Mouse (Mus musculus) left cerebral cortex, postnatal 14 days (tissue): ENCODE measurements at regions not wholly inside any gene's neighbourhood (a gene's known extent, or its start where the extent isn't known, plus 50 kb on each side); places are given as distances from the start of the nearest gene placed in this dataset.

Experiments
- DNase-seq, 2 experiments: peaks; one replicate each; pipeline ENCODE4 v3.0.0; 2021 to 2022; ENCODE audit warnings: low spot score in 2 of 2, mixed read lengths in 1 of 2
- intact Hi-C: fragments of 180-260 bp; cut with DNase I; formaldehyde crosslinking; loops from one replicate; pipeline ENCODE4 v1.15.1; 2025

- intact Hi-C loops: no loop called here
- DNase-seq: no peak
Observed at GRCm38 (mm10) chr3:34299637-34300036, 218.5 kb upstream of the Dnajc19 start.

GRCm38 (mm10) chr3:34287836-34288235, 206.7 kb upstream of the Dnajc19 start:
- intact Hi-C loops: loop anchor here (2.0 kb wide), 1 partner anchor 351 kb away; no protein-coding TSS in a partner anchor
- DNase-seq: no peak

- peak in 1 of 2 experiments; percentile 30 for DNase-seq
Observed at GRCm38 (mm10) chr3:34270154-34270553, 189.0 kb upstream of the Dnajc19 start.

GRCm38 (mm10) chr3:34266462-34266861, 185.3 kb upstream of the Dnajc19 start:
- DNase-seq: no peak
- intact Hi-C loops: no loop called here

More at GRCm38 (mm10) chr3:34270154-34270553, 189.0 kb upstream of the Dnajc19 start:
- intact Hi-C loops: no loop called here

- intact Hi-C loops: no loop called here
- no peak for DNase-seq
Observed at GRCm38 (mm10) chr3:34264811-34265210, 183.7 kb upstream of the Dnajc19 start.

- intact Hi-C loops: no loop called here
Observed at GRCm38 (mm10) chr3:34252730-34253337, 171.7 kb upstream of the Dnajc19 start.

GRCm38 (mm10) chr3:34242126-34242525, 161.0 kb upstream of the Dnajc19 start:
- intact Hi-C loops: no loop called here

More at GRCm38 (mm10) chr3:34252730-34253337, 171.7 kb upstream of the Dnajc19 start:
- no peak for DNase-seq

GRCm38 (mm10) chr3:34239978-34240377, 158.9 kb upstream of the Dnajc19 start:
- intact Hi-C loops: loop anchor here (10.0 kb wide), 2 partner anchors 205 to 865 kb away; no protein-coding TSS in a partner anchor
- DNase-seq: no peak

More at GRCm38 (mm10) chr3:34242126-34242525, 161.0 kb upstream of the Dnajc19 start:
- no peak for DNase-seq

- DNase-seq: no peak
- intact Hi-C loops: loop anchor here (10.0 kb wide), 2 partner anchors 210 to 870 kb away; no protein-coding TSS in a partner anchor
Observed at GRCm38 (mm10) chr3:34234391-34234790, 153.3 kb upstream of the Dnajc19 start.

GRCm38 (mm10) chr3:34232329-34233250, 151.5 kb upstream of the Dnajc19 start:
- peak; percentile 12 to 47 for DNase-seq
- intact Hi-C loops: loop anchor here (2.0 to 10.0 kb wide), 4 partner anchors 212 to 1250 kb away; no protein-coding TSS in a partner anchor

GRCm38 (mm10) chr3:34231593-34232328, 150.6 kb upstream of the Dnajc19 start:
- intact Hi-C loops: loop anchor here (2.0 to 10.0 kb wide), 4 partner anchors 213 to 1251 kb away; no protein-coding TSS in a partner anchor
- peak; percentile 51 to 77 for DNase-seq

GRCm38 (mm10) chr3:34222291-34222690, 141.2 kb upstream of the Dnajc19 start:
- DNase-seq: no peak
- intact Hi-C loops: loop anchor here (10.0 kb wide), 1 partner anchor 1353 kb away; no protein-coding TSS in a partner anchor

GRCm38 (mm10) chr3:34219741-34220310, 138.7 kb upstream of the Dnajc19 start:
- no peak for DNase-seq
- intact Hi-C loops: loop anchor here (10.0 kb wide), 1 partner anchor 1355 kb away; no protein-coding TSS in a partner anchor

- no peak for DNase-seq
- intact Hi-C loops: no loop called here
Observed at GRCm38 (mm10) chr3:34219096-34219495, 138.0 kb upstream of the Dnajc19 start.

- no peak for DNase-seq
- intact Hi-C loops: no loop called here
Observed at GRCm38 (mm10) chr3:34217911-34218310, 136.8 kb upstream of the Dnajc19 start.

- intact Hi-C loops: no loop called here
- no peak for DNase-seq
Observed at GRCm38 (mm10) chr3:34214233-34214632, 133.1 kb upstream of the Dnajc19 start.

GRCm38 (mm10) chr3:34206454-34206853, 125.3 kb upstream of the Dnajc19 start:
- no peak for DNase-seq
- intact Hi-C loops: no loop called here

- DNase-seq: peak; percentile 73 to 80
- intact Hi-C loops: loop anchor here (5.0 to 10.0 kb wide), 2 partner anchors 113 to 241 kb away; partner anchors contain the start of gene Dnajc19
Observed at GRCm38 (mm10) chr3:34198228-34198627, 117.1 kb upstream of the Dnajc19 start.

- DNase-seq: no peak
- intact Hi-C loops: loop anchor here (5.0 to 10.0 kb wide), 2 partner anchors 112 to 240 kb away; partner anchors contain the start of gene Dnajc19
Observed at GRCm38 (mm10) chr3:34197163-34197455, 116.0 kb upstream of the Dnajc19 start.
